Mouse (Mus musculus) thymus, adult 2 months (tissue): ENCODE measurements around the gene Cav3.

Experiments used
- CTCF ChIP-seq: fragments of 200-500 bp; IDR thresholded peaks from 2 replicates; pipeline ENCODE4 v1.5.1; 2012; ENCODE audit warnings: mild to moderate bottlenecking, control low read depth, low read length, moderate library complexity, borderline replicate concordance; ENCODE audit not compliant: control insufficient read depth, poor library complexity, insufficient read depth; ENCODE audit errors: extremely low read depth
- POLR2A ChIP-seq: fragments of 200-500 bp; IDR thresholded peaks from 2 replicates; pipeline ENCODE4 v1.6.1; 2012; ENCODE audit warnings: mild to moderate bottlenecking, low read length, control low read depth, moderate library complexity; ENCODE audit not compliant: control insufficient read depth, poor library complexity, insufficient read depth; ENCODE audit errors: extremely low read depth

DNA sequence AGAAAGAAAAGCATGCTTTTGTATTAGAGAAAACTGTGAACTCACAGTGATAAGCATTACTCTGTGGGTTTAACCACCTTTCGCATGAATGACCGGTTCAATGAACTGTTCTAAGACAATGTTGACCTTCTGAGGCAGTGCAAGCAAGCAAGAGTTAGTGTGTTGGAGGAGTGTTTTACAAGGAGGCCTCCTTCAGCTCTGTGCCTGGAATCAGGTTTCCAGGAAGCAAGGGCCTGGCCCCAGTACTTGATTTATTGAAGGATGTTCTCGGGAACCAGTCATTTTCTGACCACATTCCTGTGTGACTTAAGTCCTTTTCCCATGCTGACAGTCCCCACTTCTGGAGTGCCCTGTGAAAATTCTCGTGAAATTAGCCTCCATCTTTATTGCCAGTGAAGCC is 35.9 kb downstream of the Cav3 start:
- no peak for TF ChIP-seq CTCF
- TF ChIP-seq POLR2A: no peak
